In the genomic region with DNA sequence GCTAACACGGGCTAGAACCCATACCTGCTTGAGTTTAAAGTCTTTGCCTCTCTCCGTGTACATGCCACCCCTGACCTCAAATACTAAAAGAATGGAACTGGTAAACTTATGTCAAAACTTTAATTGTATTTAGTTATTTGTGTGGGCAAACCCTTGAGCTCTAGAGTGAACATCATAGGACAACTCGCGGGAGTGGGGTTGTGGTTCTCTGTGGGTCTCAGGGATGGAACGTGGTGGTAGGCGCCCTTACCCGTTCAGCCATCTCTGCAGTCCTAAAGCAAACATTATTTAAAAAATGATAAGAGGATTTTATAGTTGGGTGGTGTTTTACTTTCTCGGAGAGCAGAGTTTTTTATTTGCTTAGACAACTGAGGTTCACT, we compare ENCODE assay signal across 8 mouse cellular contexts. TPM values are rescaled to one million over a fixed set of nuclear protein-coding genes. Genes with fewer than 3 reads are reported as not detected.
DNase-seq lines count a peak whose midpoint lies in the region; ATAC-seq and TF ChIP-seq lines count a peak whose summit lies in the region.

No protein-coding gene starts in this region.

- TF ChIP-seq CTCF in lung, adult 2 months (IDR thresholded peaks at IDR 0.05; ENCODE audit: insufficient read depth, low read length), result no peak

- no peaks in the 10 kb centered on the region for H3K27me3 ChIP-seq in embryonic facial prominence, embryonic 10.5 days (replicated peaks; ENCODE audit: low read depth, poor library complexity, severe bottlenecking)
- H3K27me3 ChIP-seq in hindbrain, embryonic 13.5 days, result no peaks in the 10 kb centered on the region
- no peaks in the 10 kb centered on the region for H3K27me3 ChIP-seq in midbrain, embryonic 11.5 days (ENCODE audit: control insufficient read depth, insufficient read depth, low read length)

- H3K9me3 ChIP-seq in embryonic facial prominence, embryonic 10.5 days, result no peaks in the 10 kb centered on the region
- no peaks in the 10 kb centered on the region for H3K9me3 ChIP-seq in hindbrain, embryonic 13.5 days
- H3K9me3 ChIP-seq in midbrain, embryonic 11.5 days (ENCODE audit: control insufficient read depth, low read length), result no peaks in the 10 kb centered on the region

- peak overlapping the region; percentile 83 for H3K4me2 ChIP-seq in hindbrain, embryonic 13.5 days
- H3K4me2 ChIP-seq in midbrain, embryonic 11.5 days, result peak overlapping the region; percentile 48

- H3K4me1 ChIP-seq in lung, adult 2 months (ENCODE audit: control insufficient read depth, insufficient read depth, low read length), result peaks cover 6% of the 10 kb centered on the region
- peaks cover 23% of the 10 kb centered on the region for H3K4me1 ChIP-seq in embryonic facial prominence, embryonic 10.5 days
- H3K4me1 ChIP-seq in hindbrain, embryonic 13.5 days (replicated peaks), result peaks cover 22% of the 10 kb centered on the region
- H3K4me1 ChIP-seq in midbrain, embryonic 11.5 days (ENCODE audit: control insufficient read depth, insufficient read depth, low read length), result peaks cover 6% of the 10 kb centered on the region

- peak overlapping the region; percentile 95 for H3K4me3 ChIP-seq in lung, adult 2 months (replicated peaks; ENCODE audit: extremely low read depth, low read depth, low read length)
- H3K4me3 ChIP-seq in embryonic facial prominence, embryonic 10.5 days, result peak overlapping the region; percentile 79
- peak overlapping the region; percentile 83 for H3K4me3 ChIP-seq in hindbrain, embryonic 13.5 days
- H3K4me3 ChIP-seq in midbrain, embryonic 11.5 days (ENCODE audit: low read depth, low read length), result peak overlapping the region; percentile 84

- TF ChIP-seq POLR2A in lung, adult 2 months (IDR thresholded peaks at IDR 0.05; ENCODE audit: borderline replicate concordance, extremely low read depth, low read depth, low read length), result no peak

- DNase-seq in lung, adult 2 months, result no peak
- DNase-seq in lung, adult 18-20 months, result no peak
- no peak for DNase-seq in embryonic facial prominence, embryonic 10.5 days (ENCODE audit: low spot score)
- peak; percentile 94 for DNase-seq in midbrain, embryonic 11.5 days (ENCODE audit: low spot score, missing footprints)
- DNase-seq in adrenal gland, adult 2 months, result no peak
- DNase-seq in frontal cortex, postnatal 36 days (ENCODE audit: low spot score in 2 of 2), result no peak
- no peak for DNase-seq in urinary bladder, adult 2 months (ENCODE audit: low spot score)

- H3K27ac ChIP-seq in embryonic facial prominence, embryonic 10.5 days (replicated peaks), result peak overlapping the region; percentile 95
- H3K27ac ChIP-seq in hindbrain, embryonic 13.5 days, result peak overlapping the region; percentile 100
- H3K27ac ChIP-seq in midbrain, embryonic 11.5 days (ENCODE audit: low read depth, low read length), result peak overlapping the region; percentile 99

- whole genome bisulfite sequencing in lung, adult 2 months, result 2% methylated on average over 8 of the region's 8 CpGs
- WGBS in embryonic facial prominence, embryonic 10.5 days, result 4% methylated on average over 8 of the region's 8 CpGs
- 2% methylated on average over 8 of the region's 8 CpGs for WGBS in hindbrain, embryonic 13.5 days
- WGBS in midbrain, embryonic 11.5 days, result 2% methylated on average over 8 of the region's 8 CpGs

- H3K9ac ChIP-seq in hindbrain, embryonic 13.5 days, result peak overlapping the region; percentile 92
- H3K9ac ChIP-seq in midbrain, embryonic 11.5 days (ENCODE audit: low read length), result peak overlapping the region; percentile 91

- ATAC-seq in hindbrain, embryonic 13.5 days (ENCODE audit: low FRiP score), result peak; percentile 62
- ATAC-seq in midbrain, embryonic 11.5 days (ENCODE audit: low FRiP score), result peak; percentile 54

- H3K36me3 ChIP-seq in embryonic facial prominence, embryonic 10.5 days (replicated peaks), result no peaks in the 10 kb centered on the region; the same call in 1 of the 2 replicates
- no peaks in the 10 kb centered on the region for H3K36me3 ChIP-seq in hindbrain, embryonic 13.5 days
- no peaks in the 10 kb centered on the region for H3K36me3 ChIP-seq in midbrain, embryonic 11.5 days (ENCODE audit: control insufficient read depth, insufficient read depth, low read length)

RNA-seq across cellular contexts. Expression of gene Cmpk1, which starts 0.8 kb away (rescaled TPM):
- polyA plus RNA-seq in lung, adult 2 months (2012; rRNA removed), result 11.1 and 12.2 TPM in 2 replicates
- 71.8 and 77.6 TPM in 2 replicates for polyA plus RNA-seq in embryonic facial prominence, embryonic 10.5 days (2016; fragmentation: Nextera tagmentation; extraction: Ambion mirVana)
- 186 and 191 TPM in 2 replicates for polyA plus RNA-seq in hindbrain, embryonic 13.5 days (2015; fragmentation: Nextera tagmentation; extraction: Ambion mirVana)
- polyA plus RNA-seq in midbrain, embryonic 11.5 days (2014; fragmentation: Nextera tagmentation; extraction: Ambion mirVana), result 145 and 152 TPM in 2 replicates
- 100 to 1,000 TPM; 106 to 118 TPM for total RNA-seq in adrenal gland, adult 2 months (2021)
- 30.9 and 37.6 TPM in 2 replicates for polyA plus RNA-seq in adrenal gland, adult 2 months (2012; rRNA removed)
- polyA plus RNA-seq in urinary bladder, adult 2 months (2012; rRNA removed), result 38.7 and 44.9 TPM in 2 replicates

RNA-seq across cellular contexts. Expression of gene Stil, which starts 13.8 kb away (rescaled TPM):
- 0.26 and 0.28 TPM in 2 replicates for polyA plus RNA-seq in lung, adult 2 months (2012; rRNA removed)
- polyA plus RNA-seq in embryonic facial prominence, embryonic 10.5 days (2016; fragmentation: Nextera tagmentation; extraction: Ambion mirVana), result 19.3 and 20.5 TPM in 2 replicates
- polyA plus RNA-seq in hindbrain, embryonic 13.5 days (2015; fragmentation: Nextera tagmentation; extraction: Ambion mirVana), result 3.1 and 3.5 TPM in 2 replicates
- 19.7 and 24.8 TPM in 2 replicates for polyA plus RNA-seq in midbrain, embryonic 11.5 days (2014; fragmentation: Nextera tagmentation; extraction: Ambion mirVana)
- under 1 TPM; 0.31 to 0.58 TPM for total RNA-seq in adrenal gland, adult 2 months (2021)
- 0.10 and 0.13 TPM in 2 replicates for polyA plus RNA-seq in adrenal gland, adult 2 months (2012; rRNA removed)
- polyA plus RNA-seq in urinary bladder, adult 2 months (2012; rRNA removed), result 0.43 and 0.52 TPM in 2 replicates
